Mouse (Mus musculus) megakaryocyte, adult 5-6 weeks (primary cell): ENCODE measurements around the gene Mta3. TPM values are rescaled to one million over a fixed set of nuclear protein-coding genes. Genes with fewer than 3 reads are reported as not detected.

Experiments used
- ATAC-seq: 2 replicates; pipeline ENCODE4 v1.8.0; 2016; ENCODE audit warnings: mild to moderate bottlenecking, inconsistent platforms; ENCODE audit not compliant: poor library complexity, severe bottlenecking
- total RNA-seq, 2 experiments: library from RNA; stranded (forward) in 1 of 2; stranded (reverse) in 1 of 2; fragments of 153-499, 151-499 nt in 1 of 2; fragments of 221-1000, 200-1000 nt in 1 of 2; gene quantifications; 2 replicates each; pipeline versions ENCODE4 v1.2.3 to v1.2.4; 2015 to 2017

The Mta3 gene
- total RNA-seq, 2 experiments from 2014 or later = 65.7 to 79.2 TPM

DNA sequence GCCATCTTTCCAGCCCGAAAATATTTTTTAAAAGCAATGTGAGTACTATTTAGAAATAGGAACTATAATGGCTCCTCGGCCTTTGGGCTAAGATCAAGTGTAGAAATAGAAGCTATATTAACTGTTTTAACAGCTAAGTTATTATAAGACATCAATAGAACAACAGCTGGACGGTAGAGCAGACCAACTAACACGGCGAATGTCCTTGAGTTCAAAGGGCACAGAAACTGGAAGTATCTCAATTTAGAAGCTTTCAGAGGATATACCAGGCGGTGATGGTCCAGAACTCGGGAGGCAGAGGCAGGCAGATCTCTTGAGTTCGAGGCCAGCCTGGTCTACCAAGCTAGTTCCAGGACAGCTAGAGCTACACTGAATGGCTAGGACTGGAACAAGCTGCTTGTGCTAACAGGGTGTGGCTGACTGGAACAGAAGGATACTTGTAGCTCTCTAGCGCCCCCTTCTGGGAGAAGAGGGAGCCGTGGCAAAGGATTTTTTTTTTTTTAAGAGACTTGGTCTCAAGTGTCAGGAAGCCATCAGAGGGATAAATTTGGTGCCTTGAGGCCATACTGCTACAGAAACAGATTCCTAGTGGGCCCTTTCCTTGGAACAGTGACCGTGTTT, 101.9 kb downstream of the Mta3 start:
- ATAC-seq = peak; percentile 58

DNA sequence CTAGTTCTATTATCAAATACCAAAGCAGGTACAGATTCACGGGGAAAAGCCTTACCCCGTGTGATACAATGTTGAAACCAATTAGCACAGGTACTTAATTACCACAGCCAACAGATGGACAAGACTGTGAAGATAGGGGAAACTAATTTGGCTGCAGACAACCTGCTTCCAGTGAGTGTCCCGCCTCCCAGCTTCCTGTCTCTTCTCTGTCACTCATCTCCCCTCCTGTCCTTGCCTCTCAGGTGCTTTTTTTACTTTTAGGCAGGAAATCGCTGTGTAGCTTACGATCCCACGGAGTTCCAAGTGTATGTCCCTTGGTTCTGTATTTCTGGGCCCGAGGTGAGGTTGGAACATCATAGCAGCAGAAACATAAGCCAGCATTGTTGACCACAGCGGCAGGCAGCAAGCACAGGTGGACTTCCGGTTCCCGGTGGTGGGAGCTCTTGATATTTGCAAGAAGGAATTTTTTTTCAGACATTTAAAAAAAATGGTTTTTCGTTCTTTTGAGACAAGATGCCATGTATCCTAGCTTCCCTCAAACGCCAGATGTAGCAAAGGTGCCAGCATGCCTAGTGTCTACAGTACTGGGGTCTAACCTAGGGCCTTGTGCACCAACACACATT, 102.6 kb downstream of the Mta3 start:
- ATAC-seq = no peak

GRCm38 (mm10) chr17:83809197-83809829, 103.3 kb downstream of the Mta3 start:
- ATAC-seq = peak; percentile 67

GRCm38 (mm10) chr17:83810285-83810684, 104.3 kb downstream of the Mta3 start:
- no peak for ATAC-seq

- peak; percentile 44 for ATAC-seq
Measured at GRCm38 (mm10) chr17:83812200-83812944, 106.4 kb downstream of the Mta3 start.

DNA sequence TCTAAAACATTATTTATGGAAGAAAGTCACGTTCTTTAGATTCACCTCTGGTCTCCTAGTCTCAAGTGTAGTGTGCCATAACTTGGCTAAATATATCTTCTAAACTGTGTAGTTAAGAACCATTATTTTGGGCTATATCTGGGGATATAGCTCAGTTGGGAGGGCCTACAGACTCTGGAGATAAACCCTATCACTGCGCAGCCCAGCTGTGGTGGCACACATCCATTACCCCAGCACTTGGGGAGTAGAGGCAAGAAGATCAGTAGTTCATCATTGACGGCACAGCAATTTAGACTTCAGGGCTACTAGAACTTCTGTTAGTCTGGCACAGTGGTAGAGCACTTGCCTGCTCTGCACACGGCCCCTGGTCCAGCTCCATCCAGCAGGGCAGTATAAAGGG, 107.1 kb downstream of the Mta3 start:
- no peak for ATAC-seq

DNA sequence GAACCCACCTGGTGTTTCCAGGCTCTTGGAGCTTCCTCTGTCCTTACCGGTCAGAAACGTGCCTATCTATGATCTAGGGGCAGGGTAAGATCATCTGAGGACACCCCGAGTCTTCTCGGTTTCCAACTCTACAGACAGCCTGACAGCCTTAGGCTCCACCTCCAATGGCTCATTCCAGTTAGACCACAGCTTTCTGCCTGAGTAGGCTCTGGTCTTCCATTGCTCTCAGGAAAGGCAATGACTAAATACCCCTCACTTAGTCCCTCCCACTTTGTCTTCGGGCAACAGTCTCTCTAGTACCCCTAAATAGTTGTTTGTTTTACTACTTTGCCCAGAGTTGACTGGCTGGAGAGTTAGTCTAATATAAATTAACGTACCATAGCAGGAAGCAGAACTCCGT, 111.0 kb downstream of the Mta3 start:
- ATAC-seq = no peak

DNA sequence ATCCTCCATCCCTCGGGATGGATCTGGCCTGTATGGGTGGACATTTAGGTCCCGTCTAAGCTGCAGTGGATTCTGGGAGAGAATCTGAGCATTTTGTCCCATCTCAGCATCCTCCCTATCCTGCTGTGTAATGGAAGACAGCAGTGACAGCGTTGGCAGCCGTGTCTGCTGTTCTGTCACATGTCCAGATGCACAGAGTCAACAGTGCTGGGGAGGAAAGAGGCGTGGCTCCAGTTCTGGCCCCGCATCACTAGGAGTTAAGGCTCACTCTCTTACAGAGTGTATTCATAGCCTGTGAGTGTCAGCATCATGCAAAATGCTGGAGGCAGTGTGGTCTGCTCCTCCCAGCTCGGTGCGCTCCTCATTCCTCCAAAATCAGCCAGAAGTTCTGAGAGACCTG, 113.5 kb downstream of the Mta3 start:
- ATAC-seq = no peak

DNA sequence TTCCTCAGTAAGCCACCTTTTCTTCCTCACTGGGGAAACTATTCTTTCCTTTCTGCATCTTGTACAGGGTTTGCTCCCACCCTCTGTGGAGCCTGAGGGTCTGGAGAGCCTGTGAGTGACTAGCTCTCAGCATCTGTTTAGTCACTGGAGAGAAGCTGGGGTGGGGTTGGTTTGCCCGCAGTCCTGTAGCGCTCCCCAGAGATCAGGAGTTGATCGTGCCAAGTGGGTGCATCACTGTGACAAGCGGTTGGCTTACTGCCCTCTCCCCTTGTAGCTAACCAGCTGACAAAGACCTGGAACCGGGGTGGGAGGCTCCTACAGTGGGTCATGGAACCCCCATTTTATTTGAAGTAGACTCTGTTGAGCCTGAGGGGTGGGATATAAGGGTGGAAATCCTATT, 114.7 kb downstream of the Mta3 start:
- no peak for ATAC-seq

GRCm38 (mm10) chr17:83821876-83822275, 115.9 kb downstream of the Mta3 start:
- no peak for ATAC-seq

- peak; percentile 61 for ATAC-seq
Measured at GRCm38 (mm10) chr17:83823835-83824234, 117.9 kb downstream of the Mta3 start.

GRCm38 (mm10) chr17:83829356-83829755, 123.4 kb downstream of the Mta3 start:
- ATAC-seq = peak; percentile 47

- peak; percentile 77 for ATAC-seq
Measured at GRCm38 (mm10) chr17:83830616-83831292, 124.8 kb downstream of the Mta3 start.

DNA sequence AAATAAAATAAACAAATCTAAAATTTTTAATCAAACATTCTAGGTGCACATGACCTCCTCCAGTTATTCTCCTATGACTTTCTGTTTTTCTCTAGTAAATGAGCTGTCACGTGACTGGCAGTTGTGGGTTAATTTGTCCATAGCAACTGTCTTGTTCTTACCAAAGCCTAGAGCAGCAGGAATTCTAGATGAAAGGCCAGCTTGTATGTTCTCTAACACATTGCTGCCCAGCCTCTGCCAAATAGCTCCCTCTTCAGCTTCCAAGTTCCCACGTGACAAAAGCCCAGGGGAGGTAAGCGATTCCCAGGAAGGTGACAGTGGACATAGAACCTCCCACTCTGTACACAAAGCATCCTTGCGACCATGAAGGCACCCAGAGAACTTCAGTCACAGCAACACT, 128.2 kb downstream of the Mta3 start:
- no peak for ATAC-seq

DNA sequence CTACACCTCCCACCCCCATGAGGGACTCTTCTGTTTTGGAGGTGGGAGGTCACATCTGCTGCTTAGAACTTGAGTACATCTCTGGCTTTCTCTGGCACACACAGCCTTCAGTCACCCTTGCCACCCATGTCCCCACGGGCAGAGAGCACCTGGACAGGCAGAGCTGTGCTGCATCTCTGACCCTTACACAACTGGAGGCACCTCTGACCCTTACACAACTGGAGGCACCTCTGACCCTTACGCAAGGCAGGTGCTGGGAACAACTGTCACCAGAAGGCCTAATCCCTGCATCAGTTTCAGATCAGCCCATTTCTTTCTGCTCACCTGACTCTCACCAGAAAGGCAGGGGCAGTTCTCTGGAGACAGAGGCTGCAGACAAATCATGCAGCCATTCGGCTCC, 130.1 kb downstream of the Mta3 start:
- ATAC-seq = no peak

DNA sequence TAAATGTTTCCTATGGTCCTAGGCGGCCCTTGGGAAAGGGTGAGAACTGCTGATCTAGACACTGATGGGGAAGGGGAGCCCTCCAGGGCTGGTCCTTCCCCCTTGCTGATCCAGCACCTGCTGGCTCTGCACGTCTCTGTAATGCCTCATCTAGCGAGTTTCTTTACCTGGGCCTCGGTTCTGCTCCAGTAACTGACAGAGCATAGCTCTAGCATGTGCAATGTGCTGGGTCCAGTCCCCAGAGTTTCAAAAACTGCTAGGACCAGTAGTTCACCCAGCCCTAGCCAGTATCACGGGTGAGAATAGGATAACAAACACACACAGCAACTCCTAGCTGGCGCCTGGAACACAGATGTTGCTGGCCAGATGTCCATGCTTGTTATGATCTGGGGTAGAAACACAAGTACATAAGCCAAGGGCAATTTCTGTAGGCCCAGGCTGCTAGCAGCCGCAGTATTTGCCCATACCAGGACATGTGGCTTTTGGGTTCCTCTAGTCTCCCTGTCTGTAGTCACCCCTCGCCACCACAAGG, 131.8 kb downstream of the Mta3 start:
- no peak for ATAC-seq

DNA sequence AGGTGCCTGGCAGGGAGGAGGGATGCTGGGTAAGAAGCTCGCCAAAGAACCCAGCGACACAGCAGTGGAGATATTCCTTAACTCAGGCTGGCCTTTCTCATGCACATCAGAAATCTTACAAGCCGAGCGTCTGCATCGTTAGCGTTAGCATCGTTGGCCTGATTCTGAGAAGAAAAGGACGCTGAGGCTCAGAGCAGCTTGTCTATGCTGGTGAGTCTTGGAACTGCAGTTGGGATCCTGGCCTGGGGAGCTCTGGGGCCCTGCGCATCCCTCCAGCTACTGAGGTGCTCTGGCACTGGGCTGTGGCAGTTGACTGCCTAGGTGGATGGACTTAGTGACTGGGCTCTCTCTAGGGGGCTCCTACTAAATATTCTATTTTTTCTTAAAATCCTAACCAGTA, 133.2 kb downstream of the Mta3 start:
- ATAC-seq = no peak

DNA sequence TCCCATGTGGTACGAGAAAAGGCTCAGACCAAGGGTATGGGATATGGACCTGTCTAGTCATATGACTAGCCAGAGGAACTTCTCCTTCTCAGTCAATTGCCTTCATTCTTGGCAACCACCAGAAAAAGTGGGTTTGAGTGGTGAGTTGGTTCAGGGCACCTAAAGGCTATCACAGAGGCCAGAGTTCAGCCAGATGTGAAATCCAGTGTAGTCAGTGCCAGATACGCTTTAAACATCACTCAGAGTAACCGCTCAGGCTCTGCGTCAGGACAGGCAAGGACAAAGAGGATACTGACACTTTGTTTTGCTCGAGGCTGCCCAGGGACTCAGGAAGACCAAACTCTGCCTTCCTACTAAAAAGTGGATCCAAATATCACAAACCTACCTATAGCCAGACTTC, 135.0 kb downstream of the Mta3 start:
- no peak for ATAC-seq

DNA sequence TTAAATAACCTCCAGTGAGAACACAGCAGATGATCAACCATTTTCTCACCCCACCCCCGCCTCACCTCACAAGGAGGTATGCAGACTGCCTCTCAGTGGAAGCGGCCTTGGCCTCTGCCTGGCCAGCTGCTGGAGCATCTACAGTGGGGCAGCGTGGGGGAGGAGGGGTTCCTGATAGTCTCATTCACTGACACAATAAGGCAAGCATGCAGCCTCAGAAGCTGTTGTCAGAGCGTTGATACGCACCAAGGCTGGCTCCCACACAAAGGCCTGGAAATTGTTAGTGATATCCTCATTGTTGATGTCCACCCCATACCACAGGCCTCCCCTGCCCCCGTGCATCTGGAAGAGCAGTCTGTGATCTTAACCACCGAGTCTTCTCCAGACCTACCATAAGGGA, 137.8 kb downstream of the Mta3 start:
- ATAC-seq = no peak

- no peak for ATAC-seq
Measured at GRCm38 (mm10) chr17:83845538-83845937, 139.6 kb downstream of the Mta3 start.
